Mouse (Mus musculus) 3134 (cell line): Measurements from ENCODE around the gene Nppb.

Experiments used
- DNase-seq: peaks from one replicate; pipeline ENCODE4 v3.0.0-alpha.2; 2011; ENCODE audit warnings: low spot score; ENCODE audit not compliant: insufficient read length; ENCODE audit errors: extremely low read depth

The Nppb gene

GRCm38 (mm10) chr4:147985205-147986132 lies at the start of gene Nppb:
Gene Nppb (plus strand): TSS chr4:147985788.
- peak; percentile 83 for DNase-seq

GRCm38 (mm10) chr4:147935904-147936303 lies 49.7 kb upstream of the Nppb start:
- DNase-seq: no peak

- peak; percentile 93 for DNase-seq
These were observed 49.1 kb upstream of the Nppb start, which contains the start of gene Plod1 for GRCm38 (mm10) chr4:147936331-147936954. Gene Plod1 (minus strand): TSS chr4:147936767.

GRCm38 (mm10) chr4:147937021-147937420 lies 48.6 kb upstream of the Nppb start:
- no peak for DNase-seq

- no peak for DNase-seq
These were observed 48.1 kb upstream of the Nppb start for GRCm38 (mm10) chr4:147937486-147937885.

GRCm38 (mm10) chr4:147938148-147939096 lies 47.2 kb upstream of the Nppb start:
- DNase-seq: no peak

GRCm38 (mm10) chr4:147940111-147940510 lies 45.5 kb upstream of the Nppb start:
- DNase-seq: no peak

GRCm38 (mm10) chr4:147940576-147941044 lies 45.0 kb upstream of the Nppb start, which contains the start of gene 2510039O18Rik:
Gene 2510039O18Rik (plus strand): TSS chr4:147940895.
- DNase-seq: peak; percentile 81

- DNase-seq: peak; percentile 34
These were observed 44.3 kb upstream of the Nppb start for GRCm38 (mm10) chr4:147941045-147942020.

GRCm38 (mm10) chr4:147943005-147943404 lies 42.6 kb upstream of the Nppb start:
- no peak for DNase-seq

GRCm38 (mm10) chr4:147947511-147947910 lies 38.1 kb upstream of the Nppb start:
- no peak for DNase-seq

GRCm38 (mm10) chr4:147953590-147953989 lies 32.0 kb upstream of the Nppb start:
- DNase-seq: no peak

GRCm38 (mm10) chr4:147957141-147957540 lies 28.4 kb upstream of the Nppb start:
- no peak for DNase-seq

GRCm38 (mm10) chr4:147959881-147960831 lies 25.4 kb upstream of the Nppb start:
- DNase-seq: peak; percentile 48

GRCm38 (mm10) chr4:147962781-147963180 lies 22.8 kb upstream of the Nppb start:
- no peak for DNase-seq

GRCm38 (mm10) chr4:147963623-147964022 lies 22.0 kb upstream of the Nppb start:
- DNase-seq: no peak

- no peak for DNase-seq
These were observed 19.9 kb upstream of the Nppb start for GRCm38 (mm10) chr4:147965712-147966111.

GRCm38 (mm10) chr4:147968816-147969215 lies 16.8 kb upstream of the Nppb start:
- DNase-seq: no peak
